Mouse (Mus musculus) heart, embryonic 15.5 days (tissue): Measurements from ENCODE around the gene Ryr3. TPM values are rescaled to one million over a fixed set of nuclear protein-coding genes. Genes with fewer than 3 reads are reported as not detected.

Experiments
- ATAC-seq: fragments of 200-750 bp; cut with Nextera tagmentation; replicated peaks from 2 replicates; pipeline ENCODE4 v1.8.0; 2017; ENCODE audit warnings: low read depth, moderate TSS enrichment; ENCODE audit not compliant: insufficient number of reproducible peaks, insufficient read depth, low FRiP score
- H3K27ac ChIP-seq: fragments of 300-500 bp; sonication (generic); 2 replicates; pipeline ENCODE4 v1.5.1; 2015; ENCODE audit warnings: mild to moderate bottlenecking, inconsistent platforms
- H3K27me3 ChIP-seq: fragments of 300-500 bp; sonication (generic); 2 replicates; pipeline ENCODE4 v1.6.1; 2015; ENCODE audit warnings: inconsistent platforms
- H3K36me3 ChIP-seq: fragments of 300-500 bp; sonication (generic); 2 replicates; pipeline ENCODE4 v1.6.1; 2015; ENCODE audit warnings: mild to moderate bottlenecking, inconsistent platforms
- H3K4me1 ChIP-seq: fragments of 300-500 bp; sonication (generic); replicated peaks from 2 replicates; pipeline ENCODE4 v1.6.1; 2015; ENCODE audit warnings: inconsistent platforms
- H3K4me2 ChIP-seq: fragments of 300-500 bp; sonication (generic); 2 replicates; pipeline ENCODE4 v1.6.1; 2015; ENCODE audit warnings: inconsistent platforms, mild to moderate bottlenecking, moderate library complexity
- H3K4me3 ChIP-seq: fragments of 300-500 bp; sonication (generic); 2 replicates; pipeline ENCODE4 v1.5.1; 2015; ENCODE audit warnings: mild to moderate bottlenecking, inconsistent platforms
- H3K9ac ChIP-seq: fragments of 300-500 bp; sonication (generic); 2 replicates; pipeline ENCODE4 v1.6.1; 2015; ENCODE audit warnings: mild to moderate bottlenecking, inconsistent platforms
- H3K9me3 ChIP-seq: fragments of 300-500 bp; sonication (generic); replicated peaks from 2 replicates; pipeline ENCODE4 v1.6.1; 2016; ENCODE audit warnings: inconsistent platforms
- WGBS: fragments of 180-500 bp; shearing (Covaris S2); methylation state at CpG from one replicate; pipeline ENCODE4 v1.1.7; 2015; ENCODE audit warnings: mixed read lengths; 5-methylcytosine and 5-hydroxymethylcytosine counted together
- polyA plus RNA-seq: library from polyadenylated mRNA; unstranded; fragments of >200 nt; fragmentation: Nextera tagmentation; extraction: Ambion mirVana; gene quantifications from 2 replicates; pipeline ENCODE4 v1.2.1, GENCODE M21; 2015

Ryr3 gene
- polyA plus RNA-seq, 1 experiment from 2014 or later, result 3.7 TPM

GRCm38 (mm10) chr2:113019896-113020295, 197.0 kb downstream of the Ryr3 start:
- H3K4me1 ChIP-seq, result no peaks in the 10 kb centered on the region
- ATAC-seq, result no peak
- H3K27ac ChIP-seq, result no peak overlapping the region
- H3K9ac ChIP-seq, result no peak overlapping the region
- no peaks in the 10 kb centered on the region for H3K36me3 ChIP-seq
- H3K4me3 ChIP-seq, result no peak overlapping the region
- H3K4me2 ChIP-seq, result no peak overlapping the region
- H3K9me3 ChIP-seq, result no peaks in the 10 kb centered on the region
- no peaks in the 10 kb centered on the region for H3K27me3 ChIP-seq
- 65% methylated on average over 7 of the region's 7 CpGs for WGBS

- Histone ChIP-seq H3K36me3 (no peaks in the 10 kb centered on the region), H3K9ac (no peak overlapping the region), H3K27ac (no peak overlapping the region), H3K9me3 (no peaks in the 10 kb centered on the region), H3K4me3 (no peak overlapping the region), H3K27me3 (no peaks in the 10 kb centered on the region), H3K4me1 (no peaks in the 10 kb centered on the region), H3K4me2 (no peak overlapping the region)
- no peak for ATAC-seq
- 46% methylated on average over 1 of the region's 1 CpGs for WGBS
These were observed 198.6 kb downstream of the Ryr3 start for GRCm38 (mm10) chr2:113018278-113018677.

DNA sequence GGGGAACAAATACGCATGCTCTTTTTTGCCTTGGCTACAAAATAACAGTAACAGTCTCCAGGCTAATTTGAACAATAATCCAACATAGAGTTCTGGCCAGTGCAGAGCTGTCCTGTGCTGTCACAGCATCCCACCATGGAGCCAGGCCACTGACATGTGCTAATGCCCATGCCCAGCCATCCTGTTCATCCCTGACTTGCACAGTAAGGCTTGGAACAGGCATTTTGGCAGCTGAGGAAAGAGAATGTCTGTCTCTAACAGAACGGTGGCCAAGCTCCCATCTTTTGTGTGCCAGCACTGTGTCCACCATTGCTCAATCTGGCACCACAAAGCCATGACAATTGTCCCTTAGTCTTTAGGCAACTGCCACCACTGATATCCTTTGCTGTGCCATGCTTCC, 200.7 kb downstream of the Ryr3 start:
- Histone ChIP-seq H3K27ac (no peak overlapping the region), H3K9me3 (no peaks in the 10 kb centered on the region), H3K9ac (no peak overlapping the region), H3K4me2 (no peak overlapping the region), H3K27me3 (no peaks in the 10 kb centered on the region), H3K4me3 (no peak overlapping the region), H3K36me3 (no peaks in the 10 kb centered on the region), H3K4me1 (no peaks in the 10 kb centered on the region)
- ATAC-seq, result no peak
- 80% methylated on average over 2 of the region's 2 CpGs for WGBS

GRCm38 (mm10) chr2:113008961-113009740, 207.7 kb downstream of the Ryr3 start:
- no peaks in the 10 kb centered on the region for H3K27me3 ChIP-seq
- H3K4me1 ChIP-seq, result no peaks in the 10 kb centered on the region
- 72% methylated on average over 11 of the region's 11 CpGs for WGBS
- no peak overlapping the region for H3K9ac ChIP-seq
- no peaks in the 10 kb centered on the region for H3K9me3 ChIP-seq
- H3K4me3 ChIP-seq, result no peak overlapping the region
- no peak overlapping the region for H3K27ac ChIP-seq
- no peaks in the 10 kb centered on the region for H3K36me3 ChIP-seq
- H3K4me2 ChIP-seq, result no peak overlapping the region
- ATAC-seq, result no peak

- 85% methylated on average over 3 of the region's 3 CpGs for WGBS
- no peaks in the 10 kb centered on the region for H3K9me3 ChIP-seq
- H3K27me3 ChIP-seq, result no peaks in the 10 kb centered on the region
These were observed 218.4 kb downstream of the Ryr3 start for GRCm38 (mm10) chr2:112998498-112998897.

DNA sequence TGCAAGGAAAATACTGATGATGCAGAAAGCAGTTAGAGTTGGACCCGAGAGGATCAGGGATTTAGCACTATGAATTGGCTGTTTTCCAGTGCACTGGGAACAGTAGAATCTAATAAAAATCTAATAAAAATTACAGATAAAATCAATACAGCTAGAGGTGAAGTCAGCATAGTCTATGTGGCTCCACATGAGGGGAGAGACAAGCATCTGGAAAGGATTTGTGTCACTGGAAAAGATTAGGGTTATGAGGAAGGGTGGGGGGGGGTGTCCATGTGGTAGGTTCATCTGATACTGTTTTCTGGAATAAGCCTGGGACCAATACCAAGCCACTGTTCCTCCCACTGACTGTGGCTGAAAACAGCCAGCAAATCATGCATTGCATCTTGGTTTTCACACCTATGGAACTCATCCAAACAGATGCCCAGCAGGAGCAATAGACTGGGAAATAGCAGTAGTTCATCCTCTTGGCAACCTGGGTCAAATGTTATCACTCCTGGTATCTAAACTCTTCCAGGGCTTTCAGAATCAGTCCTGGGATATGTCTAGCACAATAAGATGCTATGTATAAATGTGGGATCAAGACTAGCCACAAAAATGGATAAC, 233.9 kb downstream of the Ryr3 start:
- no peaks in the 10 kb centered on the region for H3K36me3 ChIP-seq
- H3K27ac ChIP-seq, result no peak overlapping the region
- no peaks in the 10 kb centered on the region for H3K9me3 ChIP-seq
- no peak overlapping the region for H3K4me2 ChIP-seq
- no peak overlapping the region for H3K9ac ChIP-seq
- 53% methylated on average over 1 of the region's 1 CpGs for WGBS
- ATAC-seq, result no peak
- no peaks in the 10 kb centered on the region for H3K4me1 ChIP-seq
- H3K27me3 ChIP-seq, result no peaks in the 10 kb centered on the region
- no peak overlapping the region for H3K4me3 ChIP-seq

More at GRCm38 (mm10) chr2:112998498-112998897, 218.4 kb downstream of the Ryr3 start:
- Histone ChIP-seq H3K4me2 (no peak overlapping the region), H3K27ac (no peak overlapping the region), H3K9ac (no peak overlapping the region), H3K4me3 (no peak overlapping the region), H3K4me1 (no peaks in the 10 kb centered on the region), H3K36me3 (no peaks in the 10 kb centered on the region)
- ATAC-seq, result no peak

DNA sequence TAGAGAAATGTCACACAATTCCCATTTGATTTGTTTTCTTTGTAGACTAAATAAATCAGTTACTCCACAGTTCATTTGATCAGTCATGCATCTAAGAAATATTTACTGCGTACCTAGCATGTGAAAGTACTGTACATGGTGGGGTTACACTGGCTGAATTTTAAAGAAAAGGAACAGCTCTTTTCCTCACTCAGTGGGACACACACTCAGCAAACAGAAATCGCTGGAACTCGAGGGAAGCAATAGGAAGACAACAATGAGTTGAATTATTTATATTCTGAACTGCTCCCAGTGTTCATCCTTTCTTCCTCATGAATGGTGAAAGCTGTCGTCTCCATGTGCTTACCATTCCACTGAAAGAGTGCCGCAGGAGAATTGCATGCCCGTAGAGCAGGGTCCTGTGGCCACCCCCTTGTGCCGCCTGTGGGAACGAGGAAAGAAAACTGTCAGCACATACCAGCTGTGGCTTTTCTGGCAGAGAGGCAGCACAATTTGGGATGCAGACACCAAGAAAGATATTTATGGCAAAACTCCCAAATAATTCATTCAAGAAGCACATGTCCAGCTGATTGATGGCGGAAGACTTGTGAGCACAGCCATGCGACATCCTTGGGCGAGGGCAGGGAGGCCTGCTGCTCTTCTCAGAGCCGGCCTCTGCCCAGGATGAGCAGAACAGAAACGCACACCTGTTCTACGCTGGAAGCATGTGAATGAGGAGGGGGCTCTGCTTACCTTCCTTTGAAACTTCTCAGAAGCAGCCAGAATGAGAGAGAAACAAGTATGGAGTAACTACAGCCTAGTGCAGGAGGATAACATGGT, 249.9 kb downstream of the Ryr3 start:
- H3K9me3 ChIP-seq, result no peaks in the 10 kb centered on the region
- H3K9ac ChIP-seq, result no peak overlapping the region
- 83% methylated on average over 14 of the region's 14 CpGs for WGBS
- H3K27ac ChIP-seq, result no peak overlapping the region
- H3K4me2 ChIP-seq, result no peak overlapping the region
- no peaks in the 10 kb centered on the region for H3K27me3 ChIP-seq
- H3K4me1 ChIP-seq, result no peaks in the 10 kb centered on the region; the same call in 1 of the 2 replicates
- no peak overlapping the region for H3K4me3 ChIP-seq
- no peaks in the 10 kb centered on the region for H3K36me3 ChIP-seq
- ATAC-seq, result no peak

DNA sequence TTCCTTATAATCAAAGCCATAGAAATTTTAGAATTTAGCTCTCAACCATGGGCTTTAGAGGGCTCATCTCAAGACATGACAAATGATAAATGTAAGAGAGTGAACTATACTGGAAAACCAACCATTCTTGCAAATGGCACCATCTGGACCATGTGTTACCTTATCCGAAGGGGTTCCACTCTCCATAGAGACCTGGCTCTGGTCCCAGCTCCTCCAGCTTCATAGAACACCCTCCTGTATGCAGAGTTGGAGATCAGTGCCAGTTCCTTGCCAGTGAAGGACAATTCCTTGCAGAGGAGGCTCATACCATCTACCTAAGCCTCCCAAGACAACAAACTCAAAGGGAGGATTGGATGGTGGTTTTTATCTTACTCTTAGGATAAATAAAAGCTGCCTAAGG, 268.0 kb downstream of the Ryr3 start:
- Histone ChIP-seq H3K9me3 (no peaks in the 10 kb centered on the region), H3K27me3 (no peaks in the 10 kb centered on the region), H3K4me1 (no peaks in the 10 kb centered on the region), H3K27ac (no peak overlapping the region), H3K4me3 (no peak overlapping the region), H3K4me2 (no peak overlapping the region), H3K9ac (no peak overlapping the region), H3K36me3 (no peaks in the 10 kb centered on the region)
- 58% methylated on average over 1 of the region's 1 CpGs for WGBS
- ATAC-seq, result no peak

DNA sequence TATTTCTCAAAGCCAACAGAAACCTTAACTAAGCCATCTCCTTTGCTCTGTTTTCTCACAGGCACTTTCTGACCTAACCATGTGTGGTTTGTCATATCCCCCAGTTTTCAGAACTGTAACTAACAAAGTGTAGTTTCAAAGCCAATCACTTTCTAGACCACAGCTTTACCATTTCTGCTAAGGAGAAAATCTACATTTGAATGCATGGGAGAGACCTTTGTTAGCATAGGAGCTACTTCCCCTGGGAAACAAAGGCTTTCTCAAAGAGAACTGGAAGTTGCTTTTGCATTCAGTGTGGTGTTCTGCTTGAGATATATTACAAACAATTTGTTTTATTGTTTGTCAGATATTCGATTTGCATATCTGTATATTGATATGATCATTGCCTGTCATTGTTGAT, 285.1 kb downstream of the Ryr3 start:
- H3K27me3 ChIP-seq, result no peaks in the 10 kb centered on the region
- no peak overlapping the region for H3K4me3 ChIP-seq
- no peak overlapping the region for H3K9ac ChIP-seq
- no peak overlapping the region for H3K4me2 ChIP-seq
- no peaks in the 10 kb centered on the region for H3K36me3 ChIP-seq
- no peaks in the 10 kb centered on the region for H3K9me3 ChIP-seq
- no peak overlapping the region for H3K27ac ChIP-seq
- no peaks in the 10 kb centered on the region for H3K4me1 ChIP-seq
- WGBS, result 48% methylated on average over 1 of the region's 1 CpGs
- ATAC-seq, result no peak

DNA sequence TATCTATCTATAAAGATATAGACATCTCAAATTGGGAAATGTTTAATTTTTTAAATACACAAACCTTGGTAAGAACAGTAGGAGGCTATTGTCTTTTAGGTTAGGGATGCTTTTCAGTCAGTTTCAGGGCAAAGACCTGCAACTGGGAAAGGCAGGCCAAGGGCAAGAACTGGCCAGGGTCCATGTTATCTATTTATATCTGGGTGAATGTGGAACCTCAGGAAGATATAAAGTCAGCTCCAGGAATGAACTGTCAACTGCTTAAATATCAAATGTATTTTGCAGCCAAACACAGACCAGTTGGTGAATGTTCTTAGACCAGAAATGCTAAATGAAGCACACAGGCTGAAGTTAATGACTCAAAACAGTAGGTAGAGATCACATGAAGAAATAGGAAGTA, 303.1 kb downstream of the Ryr3 start:
- H3K27ac ChIP-seq, result no peak overlapping the region
- no peaks in the 10 kb centered on the region for H3K4me1 ChIP-seq
- no peak for ATAC-seq

DNA sequence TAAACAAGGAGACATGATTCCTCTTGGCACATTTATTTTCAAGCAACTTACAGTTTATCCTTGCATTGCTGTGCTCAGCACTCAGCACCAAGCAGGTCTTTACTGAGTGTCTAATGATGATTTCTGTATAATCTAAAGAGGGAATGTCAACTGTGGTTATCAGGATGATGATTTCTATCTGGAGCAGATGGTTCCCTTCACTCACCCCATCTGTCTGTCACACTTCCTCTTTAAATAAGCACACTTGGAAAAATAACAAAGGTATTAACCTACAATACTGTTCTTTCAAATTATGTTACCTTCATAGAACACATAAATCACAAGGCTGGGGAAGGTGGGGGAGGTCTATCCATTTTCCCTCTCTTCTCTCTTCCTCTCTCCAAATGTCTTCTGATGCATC, 304.3 kb downstream of the Ryr3 start:
- no peaks in the 10 kb centered on the region for H3K36me3 ChIP-seq
- no peaks in the 10 kb centered on the region for H3K4me1 ChIP-seq
- no peak for ATAC-seq
- H3K27me3 ChIP-seq, result no peaks in the 10 kb centered on the region
- no peak overlapping the region for H3K4me2 ChIP-seq
- H3K27ac ChIP-seq, result no peak overlapping the region
- H3K9ac ChIP-seq, result no peak overlapping the region
- no peaks in the 10 kb centered on the region for H3K9me3 ChIP-seq
- H3K4me3 ChIP-seq, result no peak overlapping the region

More for the DNA sequence above, 303.1 kb downstream of the Ryr3 start:
- Histone ChIP-seq H3K27me3 (no peaks in the 10 kb centered on the region), H3K4me2 (no peak overlapping the region), H3K36me3 (no peaks in the 10 kb centered on the region), H3K9me3 (no peaks in the 10 kb centered on the region), H3K4me3 (no peak overlapping the region), H3K9ac (no peak overlapping the region)
